Mouse (Mus musculus) MEL-GATA-1-ER (cell line): ENCODE data around the gene Ralgapa2.

Experiments used
- DNase-seq: peaks from one replicate; pipeline ENCODE4 v3.0.0-alpha.2; 2012; ENCODE audit warnings: low read depth; ENCODE audit errors: extremely low read depth

The Ralgapa2 gene

DNA sequence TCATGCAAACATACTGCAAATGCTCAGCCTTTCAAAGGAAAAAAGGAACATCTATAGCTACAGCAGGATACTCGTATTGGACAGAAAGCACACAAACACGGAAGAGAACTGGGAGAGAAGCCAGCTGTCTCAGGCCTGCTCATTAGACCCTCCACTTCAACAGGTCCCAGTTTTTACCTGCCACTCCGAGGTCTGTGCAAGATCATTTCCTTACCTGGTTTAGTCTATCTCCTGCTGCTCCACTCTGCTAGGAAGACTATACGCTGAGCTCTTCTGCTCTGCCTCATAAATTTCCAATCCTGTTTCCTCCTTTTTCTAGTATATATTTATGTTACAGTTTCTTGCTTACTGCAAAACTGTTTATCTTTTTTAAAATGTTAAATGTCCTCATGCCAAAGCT, 70.4 kb downstream of the Ralgapa2 start:
- no peak for DNase-seq

GRCm38 (mm10) chr2:146428751-146429150, 83.4 kb downstream of the Ralgapa2 start:
- no peak for DNase-seq

GRCm38 (mm10) chr2:146427380-146427779, 84.8 kb downstream of the Ralgapa2 start:
- DNase-seq = no peak

DNA sequence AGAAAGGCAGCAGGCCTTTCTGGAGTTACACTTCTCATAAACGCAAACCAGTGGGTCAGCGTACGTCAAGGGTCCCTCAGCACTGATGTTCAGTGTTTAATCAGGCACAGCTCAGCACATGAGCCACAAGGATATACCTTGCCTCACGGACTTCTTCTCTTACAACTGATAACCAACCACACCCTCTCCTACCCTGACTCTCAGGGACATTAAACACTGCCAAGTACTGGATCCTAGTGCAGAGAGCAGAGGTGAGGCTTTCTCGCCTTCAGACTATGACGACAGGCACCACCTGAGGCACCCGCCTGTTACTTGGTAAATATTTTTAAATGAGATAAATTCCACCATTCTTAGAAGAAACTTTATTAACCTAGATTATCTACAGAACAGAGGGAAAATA, 85.8 kb downstream of the Ralgapa2 start:
- no peak for DNase-seq

DNA sequence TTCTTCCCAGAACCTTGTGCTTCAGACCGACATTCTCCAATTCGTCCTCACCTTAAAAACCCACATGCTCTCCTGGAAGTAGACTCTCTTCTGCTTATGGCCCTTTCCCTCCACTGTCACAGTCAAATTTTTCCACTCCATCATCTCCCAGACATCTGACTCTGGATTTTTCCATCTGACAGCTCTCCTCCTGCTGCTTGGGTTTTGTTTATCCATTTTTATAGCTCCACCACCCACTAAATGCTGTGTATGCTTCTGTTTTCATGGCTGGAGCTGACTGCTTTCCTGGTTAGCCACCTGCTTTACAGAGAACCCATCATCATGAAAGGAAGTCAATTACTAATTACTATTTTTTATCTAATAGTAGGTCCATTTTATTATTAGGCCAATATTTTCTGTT, 86.9 kb downstream of the Ralgapa2 start:
- no peak for DNase-seq

DNA sequence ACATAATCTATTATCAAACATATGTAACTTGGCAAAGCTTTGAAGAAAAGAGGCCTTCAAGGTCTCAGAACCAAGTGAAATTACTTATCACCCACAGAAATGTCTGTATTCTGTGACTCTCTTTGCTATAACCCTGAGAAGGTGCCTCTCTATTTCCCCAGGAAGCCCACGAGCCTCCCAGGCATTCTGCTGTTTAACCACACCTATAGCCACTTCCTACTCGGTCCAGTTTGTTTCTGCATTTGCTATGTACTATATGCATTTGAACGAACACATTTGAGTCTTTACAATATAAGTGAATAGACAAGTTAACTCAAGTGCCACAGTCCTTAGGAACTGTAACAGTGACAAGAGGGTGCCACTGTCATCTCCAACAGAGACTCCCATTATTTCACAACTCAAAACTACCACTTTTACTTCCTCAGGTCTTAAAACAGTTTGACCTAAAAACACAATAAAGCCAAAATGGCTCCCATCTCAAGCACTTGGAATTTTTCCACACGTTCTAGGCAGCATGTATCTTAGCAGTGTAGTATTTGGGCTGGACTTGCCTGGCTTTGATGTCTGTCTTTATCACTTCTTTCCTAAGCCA, 88.3 kb downstream of the Ralgapa2 start:
- DNase-seq = no peak

- no peak for DNase-seq
Measured at GRCm38 (mm10) chr2:146423032-146423691, 89.0 kb downstream of the Ralgapa2 start.

DNA sequence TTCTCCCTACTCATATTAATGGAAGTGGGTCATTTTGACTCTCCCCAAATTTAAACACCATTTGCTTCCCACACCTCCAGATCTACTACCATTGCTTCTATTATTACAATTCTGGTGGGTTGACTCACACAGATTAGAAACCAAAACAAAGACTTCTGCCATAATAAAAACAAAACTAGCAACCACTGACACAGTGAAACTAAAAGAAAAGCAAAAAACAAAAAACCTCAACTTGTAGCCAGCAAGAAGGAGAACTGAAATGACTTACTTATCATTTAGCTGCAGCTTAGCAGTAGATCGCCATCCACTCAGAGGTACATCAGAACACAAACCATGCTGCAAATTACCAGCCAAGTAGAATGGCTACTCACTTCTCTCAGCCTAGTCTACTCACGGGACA, 95.9 kb downstream of the Ralgapa2 start:
- DNase-seq = no peak

DNA sequence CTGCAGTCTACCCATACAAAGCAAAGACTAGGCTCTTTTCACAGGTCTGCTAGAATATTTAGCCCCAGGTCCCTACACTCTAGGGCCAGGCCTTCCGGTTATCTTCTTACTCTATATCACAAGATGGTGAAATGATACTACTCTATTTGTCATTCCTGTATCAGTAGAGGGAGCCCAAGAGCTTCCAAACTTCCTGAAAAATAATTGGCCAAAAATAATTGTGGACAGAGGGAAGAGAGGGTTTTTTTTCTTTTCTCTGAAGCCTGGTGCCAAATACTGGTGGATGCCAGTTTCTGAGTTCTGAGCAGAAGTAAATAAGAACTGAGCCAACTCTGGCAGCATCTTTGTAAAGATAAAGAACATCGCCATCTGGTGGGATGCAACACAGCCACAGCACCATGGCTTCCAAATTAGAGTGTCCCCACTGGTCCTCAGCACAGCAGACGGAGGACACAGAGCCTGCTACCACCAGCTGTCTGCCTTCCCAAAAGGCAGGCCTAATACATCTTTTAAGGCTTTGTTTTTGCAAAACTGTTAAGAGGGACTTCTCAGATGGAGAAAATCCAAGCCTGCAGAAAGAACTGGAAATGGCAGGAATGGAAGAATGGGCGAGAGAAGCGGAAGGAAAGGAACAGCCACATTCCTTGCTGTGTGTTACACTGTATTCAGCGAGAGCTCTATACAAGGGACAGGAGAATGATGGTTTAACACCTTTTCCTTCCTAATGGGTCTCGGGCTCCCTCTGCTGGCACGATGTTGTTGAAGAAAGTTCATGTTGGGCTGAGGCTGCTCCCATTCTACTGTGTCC, 97.5 kb downstream of the Ralgapa2 start:
- DNase-seq = no peak

DNA sequence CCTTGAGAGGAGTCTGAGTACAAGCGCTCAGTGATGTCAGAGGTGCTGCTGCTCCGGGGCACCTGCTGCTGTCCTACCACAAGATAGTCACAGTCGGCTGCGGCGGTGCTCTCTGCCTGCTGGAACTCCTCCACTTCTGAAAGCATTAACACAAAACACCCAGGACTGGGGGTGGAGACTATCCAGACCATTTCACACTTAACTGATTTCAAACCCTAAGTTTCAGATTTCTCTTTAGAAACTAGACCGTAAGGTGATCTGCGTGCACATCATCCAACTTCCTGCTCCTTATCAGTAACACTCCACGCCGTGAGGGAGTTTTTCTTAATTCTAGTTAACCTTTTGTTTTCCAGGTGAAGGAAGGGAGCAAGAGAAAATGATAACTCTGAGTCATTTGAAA, 99.4 kb downstream of the Ralgapa2 start:
- no peak for DNase-seq

DNA sequence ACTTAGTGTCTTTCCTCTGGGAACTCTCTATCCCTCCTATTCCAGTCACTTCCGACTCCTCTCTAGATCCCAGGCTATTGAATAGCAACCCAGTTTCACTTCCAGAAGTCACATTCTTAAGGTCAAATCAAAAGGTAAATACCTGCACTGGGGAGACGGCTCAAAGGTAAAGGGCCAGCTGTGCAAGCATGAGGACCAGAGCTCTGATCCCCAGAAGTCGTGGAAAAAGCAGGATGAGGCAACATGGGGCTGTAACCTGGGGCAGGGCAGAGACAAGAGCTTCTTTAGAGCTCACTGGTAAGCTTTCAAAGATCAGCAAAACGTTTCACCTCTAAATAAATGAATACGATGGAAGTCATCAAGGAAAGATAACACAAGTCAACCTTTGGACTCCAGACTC, 100.2 kb downstream of the Ralgapa2 start:
- DNase-seq = no peak

GRCm38 (mm10) chr2:146407078-146407477, 105.1 kb downstream of the Ralgapa2 start:
- DNase-seq = no peak

DNA sequence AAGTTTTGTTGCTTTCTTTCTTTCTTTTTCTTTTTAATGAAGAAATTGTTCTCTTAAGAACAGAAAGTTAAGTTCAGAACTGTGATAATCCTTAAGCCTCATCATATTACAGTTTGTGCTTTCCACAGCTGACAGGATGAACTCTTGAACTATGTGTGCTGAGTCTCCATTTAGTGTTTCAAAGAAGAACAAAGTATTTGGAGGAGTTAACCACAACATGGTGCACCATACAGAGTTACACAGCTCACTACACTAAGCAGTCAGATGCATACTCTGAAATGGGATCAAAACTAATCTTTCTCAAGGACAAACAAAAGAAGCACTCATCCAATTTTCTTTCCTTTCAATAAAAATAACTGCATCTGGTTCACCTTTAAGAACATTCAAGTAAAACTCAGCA, 110.6 kb downstream of the Ralgapa2 start:
- DNase-seq = no peak

GRCm38 (mm10) chr2:146400738-146401137, 111.4 kb downstream of the Ralgapa2 start:
- DNase-seq = no peak

DNA sequence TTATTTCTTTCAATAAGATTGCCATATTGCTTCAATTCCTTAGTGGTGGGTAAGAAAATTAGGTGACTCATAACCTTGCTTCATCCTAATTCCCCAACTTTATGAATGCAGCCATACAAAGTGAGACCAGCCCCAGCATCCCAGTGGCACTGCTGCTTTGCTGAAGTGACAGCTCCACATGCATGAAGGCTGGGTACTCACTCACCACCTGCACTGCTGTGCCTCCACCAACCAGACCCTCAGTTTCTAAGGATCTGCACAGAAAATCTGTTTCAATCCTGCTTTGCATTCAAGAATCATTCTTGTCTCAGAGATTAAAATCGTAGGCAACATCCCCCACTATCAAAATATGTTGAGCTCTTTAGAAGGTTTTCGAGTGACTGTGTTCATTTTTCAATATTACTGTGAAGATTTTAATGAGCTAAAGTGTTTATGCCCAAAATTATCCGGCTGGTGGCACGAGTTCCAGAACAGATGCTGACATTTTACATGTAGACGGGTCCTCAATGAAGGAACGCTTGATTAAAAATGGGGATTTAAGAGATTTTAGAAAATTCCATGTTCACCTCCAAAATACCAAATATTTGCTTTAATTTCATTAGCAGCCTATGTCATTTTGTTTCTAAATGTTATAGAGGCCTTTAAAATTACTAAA, 113.8 kb downstream of the Ralgapa2 start:
- no peak for DNase-seq

- no peak for DNase-seq
Measured at GRCm38 (mm10) chr2:146387211-146387610, 124.9 kb downstream of the Ralgapa2 start.

DNA sequence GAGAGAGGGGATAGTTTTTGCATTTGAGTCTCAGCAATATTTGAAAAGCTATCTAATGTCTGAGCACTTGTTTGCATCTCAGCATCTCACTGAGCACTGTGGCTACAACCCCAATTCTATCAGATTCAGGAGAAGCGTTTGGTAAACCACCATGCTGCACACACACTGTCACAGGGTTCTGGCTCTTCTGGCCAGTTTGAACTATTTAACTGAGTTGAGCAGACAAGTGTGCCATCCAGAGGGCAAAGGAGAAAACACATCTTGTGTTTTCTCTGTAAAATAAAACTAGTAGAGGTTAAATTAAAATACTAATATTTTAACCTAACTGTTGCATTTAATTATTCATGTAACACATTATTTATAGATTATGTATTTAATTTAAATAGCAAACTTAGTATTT, 127.6 kb downstream of the Ralgapa2 start:
- no peak for DNase-seq

DNA sequence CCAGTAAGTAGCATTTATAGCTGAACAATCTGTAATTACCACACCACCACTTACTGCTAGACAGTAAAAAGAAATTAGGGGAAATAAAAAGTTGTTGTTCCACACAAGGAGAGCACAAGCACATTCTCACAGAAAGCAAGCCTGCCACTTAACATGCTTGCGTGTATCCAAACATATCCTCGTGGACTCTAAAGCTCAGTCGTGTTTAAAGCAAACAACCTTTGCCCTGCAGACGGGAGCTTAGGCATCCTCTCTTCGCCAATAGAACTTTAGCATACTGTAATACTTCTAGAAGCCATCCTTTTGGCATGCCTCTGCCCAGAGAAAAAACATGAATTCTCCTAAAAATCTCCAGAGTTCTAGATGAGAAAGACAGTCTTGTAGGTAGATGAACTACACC, 135.9 kb downstream of the Ralgapa2 start:
- DNase-seq = no peak

- DNase-seq = no peak
Measured at GRCm38 (mm10) chr2:146366098-146366497, 146.0 kb downstream of the Ralgapa2 start.

- DNase-seq = no peak
Measured at GRCm38 (mm10) chr2:146365368-146365983, 146.7 kb downstream of the Ralgapa2 start.

- DNase-seq = no peak
Measured at GRCm38 (mm10) chr2:146363483-146363882, 148.7 kb downstream of the Ralgapa2 start.

GRCm38 (mm10) chr2:146362932-146363331, 149.2 kb downstream of the Ralgapa2 start:
- no peak for DNase-seq
